Mouse (Mus musculus): ENCODE measurements around the gene Sp2.
A peak's percentile ranks its signal among the peaks of the same experiment; 100 is the strongest.

Sp2 gene

GRCm38 (mm10) chr11:96995836-96996772, 13.3 kb upstream of the Sp2 start:
- DNase-seq (ENCODE audit: low read depth, low spot score) = no peak

- no peak for DNase-seq (ENCODE audit: low read depth, low spot score)
Observed at GRCm38 (mm10) chr11:96995031-96995430, 12.3 kb upstream of the Sp2 start.

- peak; percentile 3 for DNase-seq (ENCODE audit: low read depth, low spot score)
Observed at GRCm38 (mm10) chr11:96992722-96993311, 10.1 kb upstream of the Sp2 start.

- no peak for DNase-seq (ENCODE audit: low read depth, low spot score)
Observed at GRCm38 (mm10) chr11:96991501-96991900, 8.7 kb upstream of the Sp2 start.

- DNase-seq (ENCODE audit: low read depth, low spot score) = peak; percentile 20
Observed at GRCm38 (mm10) chr11:96987873-96988655, 5.3 kb upstream of the Sp2 start.

GRCm38 (mm10) chr11:96986463-96986862, 3.7 kb upstream of the Sp2 start:
- peak; percentile 23 for DNase-seq (ENCODE audit: low read depth, low spot score)

- peak; percentile 25 for DNase-seq (ENCODE audit: low read depth, low spot score)
Observed at GRCm38 (mm10) chr11:96984903-96985302, 2.1 kb upstream of the Sp2 start.

- peak; percentile 84 for DNase-seq (ENCODE audit: low read depth, low spot score)
Observed at GRCm38 (mm10) chr11:96982355-96982754, 404 bp downstream of the Sp2 start.

- DNase-seq (ENCODE audit: low read depth, low spot score) = no peak
Observed at GRCm38 (mm10) chr11:96981461-96981860, 1.3 kb downstream of the Sp2 start.

- no peak for DNase-seq (ENCODE audit: low read depth, low spot score)
Observed at GRCm38 (mm10) chr11:96980021-96980420, 2.7 kb downstream of the Sp2 start.

- DNase-seq (ENCODE audit: low read depth, low spot score) = no peak
Observed at GRCm38 (mm10) chr11:96979329-96979728, 3.4 kb downstream of the Sp2 start.

GRCm38 (mm10) chr11:96978401-96979246, 4.1 kb downstream of the Sp2 start:
- no peak for DNase-seq (ENCODE audit: low read depth, low spot score)

- peak; percentile 100 for DNase-seq (ENCODE audit: low read depth, low spot score)
Observed at GRCm38 (mm10) chr11:96977606-96978400, 5.0 kb downstream of the Sp2 start.

GRCm38 (mm10) chr11:96976911-96977591, 5.7 kb downstream of the Sp2 start:
- peak; percentile 73 for DNase-seq (ENCODE audit: low read depth, low spot score)

- DNase-seq (ENCODE audit: low read depth, low spot score) = no peak
Observed at GRCm38 (mm10) chr11:96976379-96976687, 6.4 kb downstream of the Sp2 start.

GRCm38 (mm10) chr11:96975511-96976378, 7.0 kb downstream of the Sp2 start:
- no peak for DNase-seq (ENCODE audit: low read depth, low spot score)

- no peak for DNase-seq (ENCODE audit: low read depth, low spot score)
Observed at GRCm38 (mm10) chr11:96974813-96975212, 7.9 kb downstream of the Sp2 start.

- DNase-seq (ENCODE audit: low read depth, low spot score) = no peak
Observed at GRCm38 (mm10) chr11:96973426-96973964, 9.3 kb downstream of the Sp2 start.

GRCm38 (mm10) chr11:96972906-96973305, 9.9 kb downstream of the Sp2 start:
- DNase-seq (ENCODE audit: low read depth, low spot score) = no peak

All from forelimb bud, embryonic 11.5 days (tissue).